Mouse (Mus musculus): ENCODE measurements around the gene Ccr6.
"Not testable (repeated sequence)": the region's sequence is repeated elsewhere in the genome, so short reads cannot be mapped to it uniquely, and the experiment has no call there.

Ccr6 gene

GRCm38 (mm10) chr17:8235743-8236142 is at the start of gene Ccr6:
TSS of gene Ccr6 (plus strand) at chr17:8236043.
- DNase-seq (ENCODE audit: low spot score in 2 of 2) = no peak

GRCm38 (mm10) chr17:8193678-8194077 is 42.2 kb upstream of the Ccr6 start:
- no peak for DNase-seq (ENCODE audit: low spot score in 2 of 2)

- peak in 1 of 2 experiments; percentile 46 for DNase-seq (ENCODE audit: low spot score in 2 of 2)
Observed at GRCm38 (mm10) chr17:8195685-8196376, 40.0 kb upstream of the Ccr6 start.

- peak in 1 of 2 experiments; percentile 34 for DNase-seq (ENCODE audit: low spot score in 2 of 2)
Observed at GRCm38 (mm10) chr17:8197652-8198051, 38.2 kb upstream of the Ccr6 start.

- DNase-seq (ENCODE audit: low spot score in 2 of 2) = no peak
Observed at GRCm38 (mm10) chr17:8199067-8199935, 36.5 kb upstream of the Ccr6 start.

- DNase-seq (ENCODE audit: low spot score in 2 of 2) = no peak
Observed at GRCm38 (mm10) chr17:8199936-8200330, 35.9 kb upstream of the Ccr6 start.

GRCm38 (mm10) chr17:8203487-8203886 is 32.4 kb upstream of the Ccr6 start:
- DNase-seq (ENCODE audit: low spot score in 2 of 2) = no peak

GRCm38 (mm10) chr17:8205221-8205631 is 30.6 kb upstream of the Ccr6 start:
- not testable (repeated sequence) for DNase-seq (ENCODE audit: low spot score in 2 of 2)

- no peak for DNase-seq (ENCODE audit: low spot score in 2 of 2)
Observed at GRCm38 (mm10) chr17:8206691-8207090, 29.2 kb upstream of the Ccr6 start.

GRCm38 (mm10) chr17:8209696-8210095 is 26.1 kb upstream of the Ccr6 start:
- DNase-seq (ENCODE audit: low spot score in 2 of 2) = no peak

- no peak for DNase-seq (ENCODE audit: low spot score in 2 of 2)
Observed at GRCm38 (mm10) chr17:8210170-8210569, 25.7 kb upstream of the Ccr6 start.

- no peak for DNase-seq (ENCODE audit: low spot score in 2 of 2)
Observed at GRCm38 (mm10) chr17:8210675-8211074, 25.2 kb upstream of the Ccr6 start.

- no peak for DNase-seq (ENCODE audit: low spot score in 2 of 2)
Observed at GRCm38 (mm10) chr17:8211399-8211798, 24.4 kb upstream of the Ccr6 start.

GRCm38 (mm10) chr17:8214369-8214768 is 21.5 kb upstream of the Ccr6 start:
- no peak for DNase-seq (ENCODE audit: low spot score in 2 of 2)

GRCm38 (mm10) chr17:8215016-8215745 is 20.7 kb upstream of the Ccr6 start:
- no peak for DNase-seq (ENCODE audit: low spot score in 2 of 2)

- DNase-seq (ENCODE audit: low spot score in 2 of 2) = no peak
Observed at GRCm38 (mm10) chr17:8223225-8223624, 12.6 kb upstream of the Ccr6 start.

GRCm38 (mm10) chr17:8224072-8224471 is 11.8 kb upstream of the Ccr6 start:
- no peak for DNase-seq (ENCODE audit: low spot score in 2 of 2)

GRCm38 (mm10) chr17:8225166-8225565 is 10.7 kb upstream of the Ccr6 start:
- DNase-seq (ENCODE audit: low spot score in 2 of 2) = peak in 1 of 2 experiments; percentile 43

GRCm38 (mm10) chr17:8225746-8226145 is 10.1 kb upstream of the Ccr6 start:
- DNase-seq (ENCODE audit: low spot score in 2 of 2) = peak in 1 of 2 experiments; percentile 44

- DNase-seq (ENCODE audit: low spot score in 2 of 2) = no peak
Observed at GRCm38 (mm10) chr17:8228622-8229021, 7.2 kb upstream of the Ccr6 start.

- no peak for DNase-seq (ENCODE audit: low spot score in 2 of 2)
Observed at GRCm38 (mm10) chr17:8229607-8230006, 6.2 kb upstream of the Ccr6 start.

- peak in 1 of 2 experiments; percentile 64 for DNase-seq (ENCODE audit: low spot score in 2 of 2)
Observed at GRCm38 (mm10) chr17:8232089-8232488, 3.8 kb upstream of the Ccr6 start.
